Mouse (Mus musculus) myocyte (in vitro differentiated cells): ENCODE data around the gene Ift88.

Experiments
- CEBPB ChIP-seq: IDR thresholded peaks from 2 replicates; pipeline ENCODE4 v1.6.1; 2011; ENCODE audit warnings: mild to moderate bottlenecking, moderate library complexity; ENCODE audit not compliant: poor library complexity, insufficient read depth, severe bottlenecking
- E2F4 ChIP-seq: IDR thresholded peaks from one replicate; pipeline ENCODE4 v1.6.1; 2011; ENCODE audit warnings: mild to moderate bottlenecking, control low read depth, moderate library complexity; ENCODE audit not compliant: insufficient read depth
- MAX ChIP-seq: IDR thresholded peaks from one replicate; pipeline ENCODE4 v1.6.1; 2011; ENCODE audit warnings: low read depth, mild to moderate bottlenecking, control low read depth
- MYOD1 ChIP-seq, 3 experiments: IDR thresholded peaks; one replicate each; pipeline ENCODE4 v1.6.1; 2011; ENCODE audit warnings: control low read depth in 2 of 3, low read depth in 2 of 3, mild to moderate bottlenecking in 2 of 3, moderate library complexity in 1 of 3; ENCODE audit not compliant: insufficient read length in 2 of 3, control insufficient read depth in 1 of 3
- MYOG ChIP-seq, 3 experiments: IDR thresholded peaks; one replicate each; pipeline ENCODE4 v1.6.1; 2011; ENCODE audit warnings: control low read depth in 2 of 3, low read depth in 2 of 3, mild to moderate bottlenecking in 2 of 3; ENCODE audit not compliant: insufficient read length in 2 of 3, control insufficient read depth in 1 of 3, insufficient read depth in 1 of 3
- POLR2A ChIP-seq: IDR thresholded peaks from one replicate; pipeline ENCODE4 v1.6.1; 2011; ENCODE audit warnings: low read depth, mild to moderate bottlenecking, control low read depth, moderate library complexity; ENCODE audit not compliant: insufficient read length
- POLR2AphosphoS2 ChIP-seq: IDR thresholded peaks from one replicate; pipeline ENCODE4 v1.6.1; 2011; ENCODE audit warnings: low read depth, control low read depth; ENCODE audit not compliant: insufficient read length
- REST ChIP-seq: IDR thresholded peaks from one replicate; pipeline ENCODE4 v1.6.1; 2011; ENCODE audit warnings: mild to moderate bottlenecking, control low read depth, moderate library complexity; ENCODE audit not compliant: insufficient read depth, insufficient read length
- SRF ChIP-seq: IDR thresholded peaks from one replicate; pipeline ENCODE4 v1.6.1; 2011; ENCODE audit warnings: low read depth; ENCODE audit not compliant: control insufficient read depth, insufficient read length
- TCF12 ChIP-seq: IDR thresholded peaks from one replicate; pipeline ENCODE4 v1.6.1; 2011; ENCODE audit warnings: mild to moderate bottlenecking, control low read depth; ENCODE audit not compliant: poor library complexity, insufficient read depth, severe bottlenecking
- TCF3 ChIP-seq: IDR thresholded peaks from one replicate; pipeline ENCODE4 v1.6.1; 2011; ENCODE audit warnings: low read depth, control low read depth; ENCODE audit not compliant: insufficient read length
- USF1 ChIP-seq: IDR thresholded peaks from one replicate; pipeline ENCODE4 v1.6.1; 2011; ENCODE audit warnings: low read depth, mild to moderate bottlenecking, control low read depth, moderate library complexity

- TF ChIP-seq POLR2A, result no peak
- no peak for TF ChIP-seq POLR2AphosphoS2
- TF ChIP-seq TCF3, result no peak
- no peak for TF ChIP-seq USF1
- no peak for TF ChIP-seq CEBPB
- TF ChIP-seq E2F4, result no peak
- TF ChIP-seq REST, result no peak
- no peak for TF ChIP-seq MYOG (IDR thresholded peaks at IDR 0.05; ENCODE audit: control insufficient read depth in 1 of 3, insufficient read depth in 1 of 3, insufficient read length in 2 of 3, low read depth in 2 of 3)
- no peak for TF ChIP-seq TCF12
- no peak for TF ChIP-seq MAX
- no peak for TF ChIP-seq SRF
- no peak for TF ChIP-seq MYOD1 (IDR thresholded peaks at IDR 0.05; ENCODE audit: control insufficient read depth in 1 of 3, insufficient read length in 2 of 3, low read depth in 2 of 3)
Observed at GRCm38 (mm10) chr14:57489696-57490095, 65.8 kb downstream of the Ift88 start.
